Mouse (Mus musculus) A20 (cell line): ENCODE measurements at regions not wholly inside any gene's neighbourhood (a gene's known extent, or its start where the extent isn't known, plus 50 kb on each side); places are given as distances from the start of the nearest gene placed in this dataset.

ENCODE experiments used
- DNase-seq: peaks from one replicate; pipeline ENCODE4 v3.0.0-alpha.2; 2011; ENCODE audit warnings: low read depth, low spot score

DNA sequence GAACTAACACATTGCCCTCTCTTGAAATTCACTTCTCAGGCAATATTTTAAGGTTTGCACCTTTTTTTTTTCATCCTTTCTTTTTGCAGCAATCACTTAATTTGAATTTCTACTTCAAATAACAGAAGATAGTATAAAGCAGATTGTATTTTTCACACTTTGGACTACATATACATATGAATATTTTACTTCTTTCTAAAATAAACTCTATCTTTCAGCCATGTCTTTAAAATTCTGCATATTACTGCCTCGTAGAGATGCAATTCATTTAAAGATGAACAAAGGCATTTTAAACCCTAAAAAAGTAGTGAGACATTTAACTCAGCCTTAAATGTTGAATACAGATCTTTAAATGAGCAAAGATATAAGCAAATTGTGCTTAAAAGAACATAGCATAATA lies 739.1 kb upstream of the Cdh10 start:
- no peak for DNase-seq
